17 mouse cellular contexts compared by ENCODE assay signal in genomic region chr3:147118622-147119021, GRCm38 (mm10).
DNase-seq lines count a peak whose midpoint lies in the region; ATAC-seq and TF ChIP-seq lines count a peak whose summit lies in the region.
"Had no signal": no experiment of that assay in that cellular context is flagged by ENCODE, and none has a peak within 500 bp of the region (broad histone marks: within the 10 kb centered on the region; RNA-seq: fewer than 3 reads in every experiment).

No protein-coding gene starts in this region.

- TF ChIP-seq RAD21 in CH12.LX (IDR thresholded peaks at IDR 0.05; ENCODE audit: low read depth, low read length) = no peak

- no peak for ATAC-seq in limb, embryonic 12.5 days (ENCODE audit: insufficient number of reproducible peaks, insufficient read depth, low FRiP score, low TSS enrichment, low read depth)
- no peak for ATAC-seq in limb, embryonic 14.5 days (ENCODE audit: low FRiP score, low read depth)
- no peak for ATAC-seq in forebrain, embryonic 12.5 days (ENCODE audit: low FRiP score)
- ATAC-seq: activated CD4-positive, CD25-positive, alpha-beta regulatory T cell, adult 4 months; CD4-positive, CD25-positive, alpha-beta regulatory T cell, adult 4 months; Patski had no signal

- intact Hi-C loops in left cerebral cortex, postnatal 25 days (cut with DNase I) = no loop called here

- TF ChIP-seq CTCF in CH12.LX (conservative IDR thresholded peaks at IDR 0.05 in 1 of 2, IDR thresholded peaks at IDR 0.05 in 1 of 2; ENCODE audit: low read depth in 2 of 2, low read length in 2 of 2) = no peak

- no peak for TF ChIP-seq POLR2A in CH12.LX (IDR thresholded peaks at IDR 0.05; ENCODE audit: low read depth, low read length)
- TF ChIP-seq POLR2A in limb, embryonic 14.5 days (IDR thresholded peaks at IDR 0.05; ENCODE audit: borderline replicate concordance, extremely low read depth, insufficient read depth, insufficient read length) = no peak

- peak overlapping the region; percentile 39; the same call in 1 of the 2 replicates for H3K4me2 ChIP-seq in CH12.LX (ENCODE audit: insufficient read depth, low read depth, poor library complexity, severe bottlenecking)
- no peak overlapping the region for H3K4me2 ChIP-seq in limb, embryonic 12.5 days
- no peak overlapping the region for H3K4me2 ChIP-seq in limb, embryonic 14.5 days (replicated peaks; ENCODE audit: low read depth, low read length, severe bottlenecking)
- no peak overlapping the region for H3K4me2 ChIP-seq in forebrain, embryonic 12.5 days

- H3K9ac ChIP-seq in CH12.LX (ENCODE audit: insufficient read depth, low read depth) = no peak overlapping the region
- no peak overlapping the region for H3K9ac ChIP-seq in limb, embryonic 12.5 days (replicated peaks)
- H3K9ac ChIP-seq in limb, embryonic 14.5 days (ENCODE audit: low read depth, low read length, severe bottlenecking) = no peak overlapping the region
- no peak overlapping the region for H3K9ac ChIP-seq in forebrain, embryonic 12.5 days

- no peaks in the 10 kb centered on the region for H3K9me3 ChIP-seq in CH12.LX (replicated peaks; ENCODE audit: low read length)
- no peaks in the 10 kb centered on the region for H3K9me3 ChIP-seq in limb, embryonic 10.5 days (replicated peaks)
- H3K9me3 ChIP-seq in limb, embryonic 12.5 days = no peaks in the 10 kb centered on the region
- no peaks in the 10 kb centered on the region for H3K9me3 ChIP-seq in limb, embryonic 14.5 days (ENCODE audit: control insufficient read depth, low read length)
- no peaks in the 10 kb centered on the region for H3K9me3 ChIP-seq in forebrain, embryonic 12.5 days

- H3K27me3 ChIP-seq in CH12.LX (replicated peaks) = no peaks in the 10 kb centered on the region
- no peaks in the 10 kb centered on the region for H3K27me3 ChIP-seq in limb, embryonic 10.5 days (ENCODE audit: low read depth, poor library complexity, severe bottlenecking)
- peaks cover 4% of the 10 kb centered on the region; the same call in 1 of the 2 replicates for H3K27me3 ChIP-seq in limb, embryonic 12.5 days
- no peaks in the 10 kb centered on the region for H3K27me3 ChIP-seq in limb, embryonic 14.5 days (ENCODE audit: control insufficient read depth, insufficient read depth, low read length)
- no peaks in the 10 kb centered on the region for H3K27me3 ChIP-seq in forebrain, embryonic 12.5 days
- H3K27me3 ChIP-seq: Patski had no signal

- WGBS in limb, embryonic 10.5 days = 91% methylated on average over 6 of the region's 6 CpGs
- 91% methylated on average over 6 of the region's 6 CpGs for WGBS in limb, embryonic 12.5 days
- WGBS in limb, embryonic 14.5 days = 82% methylated on average over 6 of the region's 6 CpGs
- 92% methylated on average over 6 of the region's 6 CpGs for WGBS in forebrain, embryonic 12.5 days

- in situ Hi-C loops in CH12.LX (cut with MboI; ENCODE audit: low pct_ligation_motif_present, low pct_unique_long_range_greater_than_20kb, low sequenced_read_pairs) = no loop called here

- H3K4me3 ChIP-seq in CH12.LX (replicated peaks in 1 of 3; ENCODE audit: low read depth in 2 of 3, low read length in 2 of 3, poor library complexity in 1 of 3) = no peak overlapping the region
- no peak overlapping the region for H3K4me3 ChIP-seq in limb, embryonic 10.5 days
- H3K4me3 ChIP-seq in limb, embryonic 12.5 days (replicated peaks) = no peak overlapping the region
- H3K4me3 ChIP-seq in limb, embryonic 14.5 days (replicated peaks; ENCODE audit: low read length) = no peak overlapping the region
- H3K4me3 ChIP-seq in forebrain, embryonic 12.5 days (replicated peaks) = no peak overlapping the region

- H3K36me3 ChIP-seq in CH12.LX (replicated peaks in 1 of 2; ENCODE audit: control insufficient read depth in 1 of 2, insufficient read depth in 1 of 2, low read length in 1 of 2) = no peaks in the 10 kb centered on the region
- no peaks in the 10 kb centered on the region for H3K36me3 ChIP-seq in limb, embryonic 10.5 days
- H3K36me3 ChIP-seq in limb, embryonic 12.5 days = no peaks in the 10 kb centered on the region
- H3K36me3 ChIP-seq in limb, embryonic 14.5 days (ENCODE audit: control insufficient read depth, insufficient read depth, low read length) = no peaks in the 10 kb centered on the region
- H3K36me3 ChIP-seq in forebrain, embryonic 12.5 days (replicated peaks) = no peaks in the 10 kb centered on the region
- H3K36me3 ChIP-seq: G1E had no signal

- no peaks in the 10 kb centered on the region for H3K4me1 ChIP-seq in CH12.LX (ENCODE audit: control insufficient read depth in 1 of 2, insufficient read depth in 2 of 2)
- peaks cover 18% of the 10 kb centered on the region for H3K4me1 ChIP-seq in limb, embryonic 10.5 days
- H3K4me1 ChIP-seq in limb, embryonic 12.5 days (replicated peaks) = peaks cover 17% of the 10 kb centered on the region
- H3K4me1 ChIP-seq in limb, embryonic 14.5 days (ENCODE audit: control insufficient read depth, insufficient read depth, low read length) = peaks cover 9% of the 10 kb centered on the region; the same call in 1 of the 2 replicates
- H3K4me1 ChIP-seq in forebrain, embryonic 12.5 days = no peaks in the 10 kb centered on the region

- no peaks in the 10 kb centered on the region for H3K79me2 ChIP-seq in CH12.LX (replicated peaks; ENCODE audit: control insufficient read depth, extremely low read depth, insufficient read depth, poor library complexity, severe bottlenecking)

- DNase-seq in CH12.LX (ENCODE audit: extremely low read depth) = no peak
- no peak for DNase-seq in limb, embryonic 10.5 days (ENCODE audit: low spot score)
- no peak for DNase-seq in limb, embryonic 14.5 days (ENCODE audit: low spot score)
- DNase-seq in left cerebral cortex, postnatal 25 days (ENCODE audit: low spot score in 2 of 2) = no peak
- DNase-seq in cerebellum, postnatal 25 days = no peak
- DNase-seq in heart, adult 9 months (ENCODE audit: low spot score in 2 of 2) = no peak
- DNase-seq: adrenal gland, postnatal 25 days; B cell, adult 2 months; cerebellum, adult 11 months; cerebellum, adult 11-12 months; cerebellum, adult 18-20 months had no signal

- no peak overlapping the region for H3K27ac ChIP-seq in CH12.LX (ENCODE audit: insufficient read depth, low read depth)
- peak overlapping the region; percentile 68; the same call in 1 of the 2 replicates for H3K27ac ChIP-seq in limb, embryonic 10.5 days
- peak overlapping the region; percentile 64 for H3K27ac ChIP-seq in limb, embryonic 12.5 days
- H3K27ac ChIP-seq in limb, embryonic 14.5 days (replicated peaks; ENCODE audit: low read depth, low read length) = 0 out of 2 replicates have a peak overlapping the region, but pooled peaks have one; percentile 34
- H3K27ac ChIP-seq in forebrain, embryonic 12.5 days = no peak overlapping the region

- TF ChIP-seq EP300 in CH12.LX (IDR thresholded peaks at IDR 0.05; ENCODE audit: low read length) = no peak

- dilution Hi-C loops in CH12.LX (cut with MboI; ENCODE audit: extremely low pct_ligation_motif_present, extremely low pct_unique_long_range_greater_than_20kb, low sequenced_read_pairs) = no loop called here

TF ChIP-seq in CH12.LX, 34 proteins besides CTCF, POLR2A, EP300 and RAD21:
- TF ChIP-seq ELF1 (IDR thresholded peaks at IDR 0.05; ENCODE audit: low read depth, low read length) = no peak
- peak; percentile 92 for TF ChIP-seq ZNF384 (IDR thresholded peaks at IDR 0.05; ENCODE audit: low read depth, low read length)
TF ChIP-seq in CH12.LX: peak in this region for 1.

Comparison
In these comparisons a context has a peak if more than half of its experiments do, and no peak if none do; other contexts are left out.
1. H3K27ac ChIP-seq: peak in limb, embryonic 10.5 days (single experiment), limb, embryonic 12.5 days (single experiment) and limb, embryonic 14.5 days (single experiment); none in CH12.LX (single experiment) and forebrain, embryonic 12.5 days (single experiment).